Mouse (Mus musculus): ENCODE results near the gene Nedd4. TPM values are rescaled to one million over a fixed set of nuclear protein-coding genes. Genes with fewer than 3 reads are reported as not detected.

Nedd4 gene
- total RNA-seq, 2 experiments from 2014 or later: 376 to 378 TPM

GRCm38 (mm10) chr9:72782121-72782520, 120.0 kb downstream of the Nedd4 start:
- DNase-seq (ENCODE audit: low spot score in 2 of 2): no peak

- no peak for DNase-seq (ENCODE audit: low spot score in 2 of 2)
Measured at GRCm38 (mm10) chr9:72787732-72788131, 125.6 kb downstream of the Nedd4 start.

- no peak for DNase-seq (ENCODE audit: low spot score in 2 of 2)
Measured at GRCm38 (mm10) chr9:72790530-72791212, 128.5 kb downstream of the Nedd4 start.

- DNase-seq (ENCODE audit: low spot score in 2 of 2): no peak
Measured at GRCm38 (mm10) chr9:72791213-72791582, 129.1 kb downstream of the Nedd4 start.

- DNase-seq (ENCODE audit: low spot score in 2 of 2): peak; percentile 21 to 27
Measured at GRCm38 (mm10) chr9:72791681-72792080, 129.5 kb downstream of the Nedd4 start.

- no peak for DNase-seq (ENCODE audit: low spot score in 2 of 2)
Measured at GRCm38 (mm10) chr9:72795243-72795642, 133.1 kb downstream of the Nedd4 start.

GRCm38 (mm10) chr9:72797136-72797621, 135.0 kb downstream of the Nedd4 start:
- peak in 1 of 2 experiments; percentile 23 for DNase-seq (ENCODE audit: low spot score in 2 of 2)

Other genes with a start within 250 kb of the Nedd4 start
- gene Mns1, start 224.3 kb upstream of the Nedd4 start, total RNA-seq (2021): 1 to 10 TPM; 1.6 to 2.7 TPM
- 1 to 10 TPM; 4.0 to 4.8 TPM for gene Tex9, start 170.1 kb upstream of the Nedd4 start, total RNA-seq (2021)
- 10 to 100 TPM; 13.7 to 17.5 TPM for gene Rfx7, start 130.1 kb upstream of the Nedd4 start, total RNA-seq (2021)
- gene Prtg, start 144.5 kb downstream of the Nedd4 start, total RNA-seq (2021): under 1 TPM in 1 of 2 experiments, not detected in 1; 0.07 TPM

All from adrenal gland, adult 18-20 months (tissue).